Mouse (Mus musculus) heart, postnatal 0 days (tissue): ENCODE data around the gene Pdzk1ip1. TPM values are rescaled to one million over a fixed set of nuclear protein-coding genes. Genes with fewer than 3 reads are reported as not detected.
A peak's percentile ranks its signal among the peaks of the same experiment; 100 is the strongest.

Experiments
- ATAC-seq: fragments of 200-750 bp; cut with Nextera tagmentation; 2 replicates; pipeline ENCODE4 v1.8.0; 2017; ENCODE audit warnings: low read depth, moderate number of reproducible peaks, moderate library complexity; ENCODE audit not compliant: insufficient read depth
- DNase-seq: peaks from one replicate; pipeline ENCODE4 v3.0.0-alpha.2; 2016; ENCODE audit warnings: low spot score
- H3K27ac ChIP-seq: fragments of 300-500 bp; sonication (generic); 2 replicates; pipeline ENCODE4 v1.5.1; 2014; ENCODE audit warnings: low read depth, mild to moderate bottlenecking
- H3K27me3 ChIP-seq: fragments of 300-500 bp; sonication (generic); 2 replicates; pipeline ENCODE4 v1.6.1; 2014; ENCODE audit warnings: low read length, mixed read lengths; ENCODE audit not compliant: control insufficient read depth, insufficient read depth
- H3K36me3 ChIP-seq: fragments of 300-500 bp; sonication (generic); replicated peaks from 2 replicates; pipeline ENCODE4 v1.6.1; 2014; ENCODE audit warnings: low read length, mixed read lengths; ENCODE audit not compliant: control insufficient read depth, insufficient read depth
- H3K4me1 ChIP-seq: fragments of 300-500 bp; sonication (generic); 2 replicates; pipeline ENCODE4 v1.6.1; 2014; ENCODE audit warnings: antibody characterized with exemption; ENCODE audit not compliant: control insufficient read depth, insufficient read depth
- H3K4me2 ChIP-seq: fragments of 300-500 bp; sonication (generic); 2 replicates; pipeline ENCODE4 v1.6.1; 2014; ENCODE audit warnings: low read depth, mild to moderate bottlenecking, low read length, moderate library complexity
- H3K4me3 ChIP-seq: fragments of 300-500 bp; sonication (generic); 2 replicates; pipeline ENCODE4 v1.5.1; 2014; ENCODE audit warnings: low read depth, low read length
- H3K9ac ChIP-seq: fragments of 300-500 bp; sonication (generic); replicated peaks from 2 replicates; pipeline ENCODE4 v1.6.1; 2014; ENCODE audit warnings: low read depth, low read length, mixed read lengths
- H3K9me3 ChIP-seq: fragments of 300-500 bp; sonication (generic); replicated peaks from 2 replicates; pipeline ENCODE4 v1.6.1; 2016; ENCODE audit warnings: low read length; ENCODE audit not compliant: control insufficient read depth
- CTCF ChIP-seq: IDR thresholded peaks from 2 replicates; pipeline ENCODE4 v1.5.1; 2016; ENCODE audit warnings: antibody characterized with exemption, control low read depth, low read depth
- EP300 ChIP-seq: IDR thresholded peaks from 2 replicates; pipeline ENCODE4 v1.6.1; 2016; ENCODE audit warnings: antibody characterized with exemption, low read depth
- WGBS: fragments of 180-500 bp; shearing (Covaris S2); extraction: QIAGEN DNeasy Blood & Tissue Kit; methylation state at CpG from one replicate; pipeline ENCODE4 v1.1.7; 2014; 5-methylcytosine and 5-hydroxymethylcytosine counted together
- polyA plus RNA-seq: library from polyadenylated mRNA; unstranded; fragments of >200 nt; fragmentation: Nextera tagmentation; extraction: Ambion mirVana; gene quantifications from 2 replicates; pipeline ENCODE4 v1.2.1, GENCODE M21; 2015
- total RNA-seq: library from RNA; depleted of rRNA; stranded (reverse); fragments of >200 nt; gene quantifications from 2 replicates; pipeline ENCODE4 v1.2.3, GENCODE M21; 2014; ENCODE audit warnings: low replicate concordance

The Pdzk1ip1 gene
- total and polyA plus RNA-seq, 2 experiments from 2014 or later = 0.90 to 4.2 TPM

DNA sequence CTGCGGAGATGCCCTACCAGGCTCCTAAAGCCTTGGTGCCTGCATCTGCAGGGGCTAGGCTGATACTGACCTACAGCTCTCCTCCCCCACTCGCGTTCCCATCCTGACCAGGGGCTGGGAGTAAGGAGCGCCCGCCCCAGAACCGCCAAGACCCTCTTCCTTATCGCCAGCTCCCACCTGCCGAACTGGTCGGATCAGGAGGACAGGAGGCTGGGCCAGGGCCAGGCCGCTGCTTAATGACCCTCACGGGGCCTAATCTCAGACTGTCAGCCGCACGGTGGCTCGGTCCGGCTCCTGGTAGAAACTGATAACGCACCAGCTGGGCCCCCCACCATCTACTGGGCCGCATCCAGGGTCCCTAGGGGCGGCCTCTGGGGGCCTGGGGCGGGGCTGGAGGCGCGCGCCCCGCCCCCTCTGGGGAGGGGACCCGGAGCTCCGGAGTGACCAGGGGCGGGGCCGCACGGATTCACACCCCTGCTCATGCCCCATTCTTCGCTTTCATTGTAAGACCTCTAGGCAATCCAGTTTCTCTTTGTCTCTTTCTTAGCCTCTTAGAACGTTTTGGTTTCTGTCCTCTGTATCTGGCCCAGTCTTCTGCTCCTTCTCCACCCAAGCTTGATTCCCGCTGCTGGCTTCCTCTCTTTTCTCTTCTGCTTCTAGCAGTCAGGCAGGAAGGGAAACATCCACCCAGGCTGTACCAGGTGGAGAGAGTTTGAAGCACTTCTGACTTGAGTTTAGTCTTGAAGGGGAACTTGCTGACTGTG, 7.3 kb downstream of the Pdzk1ip1 start:
- H3K4me1 ChIP-seq = peaks cover 18% of the 10 kb centered on the region
- no peaks in the 10 kb centered on the region for H3K36me3 ChIP-seq
- H3K27ac ChIP-seq = no peak overlapping the region
- H3K27me3 ChIP-seq = peaks cover 33% of the 10 kb centered on the region; the same call in 1 of the 2 replicates
- H3K9me3 ChIP-seq = no peaks in the 10 kb centered on the region
- DNase-seq = no peak
- peak overlapping the region; percentile 85 for H3K4me2 ChIP-seq
- TF ChIP-seq EP300 (no peak), CTCF (no peak)
- H3K9ac ChIP-seq = peak overlapping the region; percentile 33
- WGBS = 1% methylated on average over 31 of the region's 31 CpGs
- H3K4me3 ChIP-seq = peak overlapping the region; percentile 53
- ATAC-seq = peak; percentile 54; the same call in 1 of the 2 replicates

- DNase-seq = no peak
- H3K4me3 ChIP-seq = peak overlapping the region; percentile 53
- peaks cover 18% of the 10 kb centered on the region for H3K4me1 ChIP-seq
- H3K9ac ChIP-seq = peak overlapping the region; percentile 33; the same call in 1 of the 2 replicates
- no peaks in the 10 kb centered on the region for H3K9me3 ChIP-seq
- H3K27me3 ChIP-seq = peaks cover 33% of the 10 kb centered on the region; the same call in 1 of the 2 replicates
- TF ChIP-seq EP300 = no peak
- no peak for TF ChIP-seq CTCF
- 11% methylated on average over 11 of the region's 11 CpGs for WGBS
- peak overlapping the region; percentile 85 for H3K4me2 ChIP-seq
- no peak for ATAC-seq
- H3K27ac ChIP-seq = no peak overlapping the region
- H3K36me3 ChIP-seq = no peaks in the 10 kb centered on the region
Measured at GRCm38 (mm10) chr4:115096435-115097145, 8.1 kb downstream of the Pdzk1ip1 start.

DNA sequence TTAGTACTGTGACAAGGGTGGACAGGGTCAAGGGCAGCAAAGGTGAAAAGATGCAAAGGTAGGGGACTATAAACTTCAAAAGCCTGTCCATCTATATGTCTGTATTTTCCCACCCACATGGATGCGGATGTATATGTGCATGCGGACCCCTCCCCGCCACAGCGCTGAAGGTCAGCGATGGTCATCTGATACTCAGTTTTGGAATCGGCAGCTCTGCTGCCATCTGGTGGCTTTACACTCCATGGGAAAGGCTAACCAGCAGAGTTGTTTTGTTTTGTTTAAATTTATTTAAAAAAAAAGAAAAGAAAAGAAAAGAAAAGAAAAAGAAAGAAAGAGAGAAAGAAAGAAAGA, 8.6 kb downstream of the Pdzk1ip1 start:
- Histone ChIP-seq H3K4me1 (peaks cover 18% of the 10 kb centered on the region), H3K36me3 (no peaks in the 10 kb centered on the region), H3K27me3 (peaks cover 30% of the 10 kb centered on the region; the same call in 1 of the 2 replicates), H3K9me3 (no peaks in the 10 kb centered on the region), H3K4me2 (peak overlapping the region; percentile 85), H3K27ac (no peak overlapping the region), H3K9ac (no peak overlapping the region), H3K4me3 (peak overlapping the region; percentile 20; the same call in 1 of the 2 replicates)
- no peak for DNase-seq
- 0% methylated on average over 6 of the region's 6 CpGs for WGBS
- TF ChIP-seq EP300 (no peak), CTCF (peak; percentile 52)
- no peak for ATAC-seq

- ATAC-seq (peak; percentile 47; the same call in 1 of the 2 replicates), DNase-seq (peak; percentile 76)
- H3K4me1 ChIP-seq = peaks cover 4% of the 10 kb centered on the region; the same call in 1 of the 2 replicates
- 34% methylated on average over 6 of the region's 6 CpGs for WGBS
- H3K36me3 ChIP-seq = no peaks in the 10 kb centered on the region
- H3K9me3 ChIP-seq = no peaks in the 10 kb centered on the region
- 0 out of 2 replicates have a peak, but pooled peaks cover 9% of the 10 kb centered on the region for H3K27me3 ChIP-seq
- H3K27ac ChIP-seq = no peak overlapping the region
- TF ChIP-seq CTCF (peak; percentile 95), EP300 (no peak)
- H3K4me3 ChIP-seq = no peak overlapping the region
- H3K4me2 ChIP-seq = peak overlapping the region; percentile 33
- H3K9ac ChIP-seq = no peak overlapping the region
Measured at GRCm38 (mm10) chr4:115101682-115102081, 13.2 kb downstream of the Pdzk1ip1 start.

GRCm38 (mm10) chr4:115103510-115103909, 15.0 kb downstream of the Pdzk1ip1 start:
- WGBS = 36% methylated on average over 4 of the region's 4 CpGs

More at GRCm38 (mm10) chr4:115103510-115103909, 15.0 kb downstream of the Pdzk1ip1 start:
- H3K9ac ChIP-seq = no peak overlapping the region
- ATAC-seq (no peak), DNase-seq (no peak)
- no peak overlapping the region for H3K4me3 ChIP-seq
- TF ChIP-seq CTCF = no peak
- TF ChIP-seq EP300 = no peak
- no peaks in the 10 kb centered on the region for H3K36me3 ChIP-seq
- no peaks in the 10 kb centered on the region for H3K4me1 ChIP-seq
- no peak overlapping the region for H3K27ac ChIP-seq
- 0 out of 2 replicates have a peak, but pooled peaks cover 5% of the 10 kb centered on the region for H3K27me3 ChIP-seq
- H3K4me2 ChIP-seq = no peak overlapping the region
- H3K9me3 ChIP-seq = no peaks in the 10 kb centered on the region
